In genomic region chr16:89695406-89695805, GRCm38 (mm10) we compare ENCODE assay signal across 15 mouse cellular contexts.
"Had no signal": no experiment of that assay in that cellular context is flagged by ENCODE, and none has a peak within 500 bp of the region (broad histone marks: within the 10 kb centered on the region; RNA-seq: fewer than 3 reads in every experiment).

No protein-coding gene starts in this region.

- H3K36me3 ChIP-seq: heart, embryonic 10.5 days; heart, embryonic 13.5 days; heart, embryonic 15.5 days; hindbrain, embryonic 13.5 days; hindbrain, embryonic 15.5 days; limb, embryonic 13.5 days; limb, embryonic 15.5 days; liver, embryonic 12.5 days had no signal

- H3K4me2 ChIP-seq: heart, embryonic 13.5 days; heart, embryonic 15.5 days; hindbrain, embryonic 13.5 days; hindbrain, embryonic 15.5 days; limb, embryonic 13.5 days; limb, embryonic 15.5 days; liver, embryonic 12.5 days had no signal

- H3K9ac ChIP-seq: heart, embryonic 13.5 days; heart, embryonic 15.5 days; hindbrain, embryonic 13.5 days; hindbrain, embryonic 15.5 days; limb, embryonic 13.5 days; limb, embryonic 15.5 days; liver, embryonic 12.5 days; liver, embryonic 14.5 days had no signal

- H3K27ac ChIP-seq: heart, embryonic 10.5 days; hindbrain, embryonic 13.5 days; hindbrain, embryonic 15.5 days; hindbrain, postnatal 0 days; limb, embryonic 13.5 days; limb, embryonic 15.5 days; liver, embryonic 12.5 days; liver, embryonic 14.5 days had no signal

- ATAC-seq: hindbrain, postnatal 0 days; liver, embryonic 12.5 days had no signal

- DNase-seq: gastrocnemius, postnatal 14 days; gastrocnemius, postnatal 36 days; layer of hippocampus, adult 9-11 months; layer of hippocampus, postnatal 36 days; left cerebral cortex, postnatal 4 days had no signal

- H3K4me3 ChIP-seq: heart, embryonic 10.5 days; heart, embryonic 13.5 days; heart, embryonic 15.5 days; hindbrain, embryonic 13.5 days; hindbrain, embryonic 15.5 days; limb, embryonic 13.5 days; limb, embryonic 15.5 days; liver, embryonic 12.5 days had no signal

- H3K9me3 ChIP-seq: heart, embryonic 10.5 days; heart, embryonic 13.5 days; heart, embryonic 15.5 days; hindbrain, embryonic 13.5 days; hindbrain, embryonic 15.5 days; limb, embryonic 13.5 days; limb, embryonic 15.5 days; liver, embryonic 12.5 days had no signal

- H3K4me1 ChIP-seq: liver, embryonic 12.5 days had no signal

- H3K27me3 ChIP-seq: heart, embryonic 13.5 days; heart, embryonic 15.5 days; hindbrain, embryonic 13.5 days; hindbrain, embryonic 15.5 days; limb, embryonic 13.5 days; limb, embryonic 15.5 days; liver, embryonic 12.5 days had no signal
